Mouse (Mus musculus): ENCODE results near the gene Plekha8.

Gene Plekha8

GRCm38 (mm10) chr6:54643181-54643580, 48.3 kb downstream of the Plekha8 start:
- no peak for DNase-seq (ENCODE audit: low spot score)

GRCm38 (mm10) chr6:54655471-54656095, 60.7 kb downstream of the Plekha8 start:
- DNase-seq (ENCODE audit: low spot score) = no peak

- DNase-seq (ENCODE audit: low spot score) = no peak
These were observed 63.0 kb downstream of the Plekha8 start for GRCm38 (mm10) chr6:54657861-54658260.

GRCm38 (mm10) chr6:54669868-54670267, 75.0 kb downstream of the Plekha8 start:
- no peak for DNase-seq (ENCODE audit: low spot score)

- no peak for DNase-seq (ENCODE audit: low spot score)
These were observed 78.0 kb downstream of the Plekha8 start for GRCm38 (mm10) chr6:54672901-54673300.

GRCm38 (mm10) chr6:54679686-54680085, 84.8 kb downstream of the Plekha8 start:
- no peak for DNase-seq (ENCODE audit: low spot score)

- DNase-seq (ENCODE audit: low spot score) = peak; percentile 90
These were observed 86.2 kb downstream of the Plekha8 start, which contains the start of gene Mturn for GRCm38 (mm10) chr6:54680891-54681745. Gene Mturn (plus strand): TSS chr6:54681624.

- no peak for DNase-seq (ENCODE audit: low spot score)
These were observed 87.0 kb downstream of the Plekha8 start for GRCm38 (mm10) chr6:54681746-54682428.

- no peak for DNase-seq (ENCODE audit: low spot score)
These were observed 89.2 kb downstream of the Plekha8 start for GRCm38 (mm10) chr6:54684085-54684484.

GRCm38 (mm10) chr6:54685103-54685502, 90.2 kb downstream of the Plekha8 start:
- no peak for DNase-seq (ENCODE audit: low spot score)

GRCm38 (mm10) chr6:54685716-54686395, 90.9 kb downstream of the Plekha8 start:
- DNase-seq (ENCODE audit: low spot score) = no peak

GRCm38 (mm10) chr6:54686946-54687737, 92.2 kb downstream of the Plekha8 start:
- no peak for DNase-seq (ENCODE audit: low spot score)

- DNase-seq (ENCODE audit: low spot score) = no peak
These were observed 93.8 kb downstream of the Plekha8 start for GRCm38 (mm10) chr6:54688467-54689323.

GRCm38 (mm10) chr6:54689686-54690085, 94.8 kb downstream of the Plekha8 start:
- DNase-seq (ENCODE audit: low spot score) = no peak

GRCm38 (mm10) chr6:54690838-54691237, 95.9 kb downstream of the Plekha8 start:
- DNase-seq (ENCODE audit: low spot score) = no peak

GRCm38 (mm10) chr6:54691368-54692116, 96.6 kb downstream of the Plekha8 start:
- no peak for DNase-seq (ENCODE audit: low spot score)

GRCm38 (mm10) chr6:54692201-54692600, 97.3 kb downstream of the Plekha8 start:
- DNase-seq (ENCODE audit: low spot score) = no peak

GRCm38 (mm10) chr6:54693286-54693685, 98.4 kb downstream of the Plekha8 start:
- no peak for DNase-seq (ENCODE audit: low spot score)

Measured in MN1 (cell line).